Mouse (Mus musculus) C2C12 (cell line): ENCODE data around the gene Mamld1.

Source experiments
- CTCF ChIP-seq: IDR thresholded peaks from one replicate; pipeline ENCODE4 v1.5.1; 2011; ENCODE audit not compliant: control insufficient read depth, insufficient read depth, insufficient read length
- USF1 ChIP-seq: IDR thresholded peaks from one replicate; pipeline ENCODE4 v1.6.1; 2011; ENCODE audit warnings: low read depth, mild to moderate bottlenecking, control low read depth, moderate library complexity

DNA sequence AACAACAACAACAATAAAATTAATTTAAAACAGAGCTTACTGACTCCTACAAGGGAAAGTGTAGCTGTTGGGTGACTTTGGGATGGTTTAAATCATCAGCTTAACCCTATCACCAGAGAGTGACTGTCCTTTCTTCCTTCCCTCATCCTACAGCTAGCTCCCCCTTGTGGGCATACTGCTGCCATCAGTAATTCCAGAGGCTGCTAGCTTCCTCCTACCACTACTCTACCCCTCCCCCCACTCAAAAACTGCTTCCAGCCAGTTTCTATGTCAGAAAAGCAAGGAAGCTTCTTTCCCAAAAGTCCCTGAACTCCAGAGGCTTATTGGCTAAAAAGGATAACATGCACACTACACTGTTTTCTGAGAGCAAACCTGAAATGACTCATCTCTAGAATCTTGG, 81.4 kb downstream of the Mamld1 start:
- no peak for TF ChIP-seq USF1
- TF ChIP-seq CTCF = no peak
